Mouse (Mus musculus): ENCODE data around the gene 1300017J02Rik. TPM values are rescaled to one million over a fixed set of nuclear protein-coding genes. Genes with fewer than 3 reads are reported as not detected.
"Not testable (repeated sequence)": the region's sequence is repeated elsewhere in the genome, so short reads cannot be mapped to it uniquely, and the experiment has no call there.

Gene 1300017J02Rik
- 0.30 TPM for polyA plus RNA-seq (2012; fragmentation: generic; extraction: Trizol)
- long read RNA-seq, experiment 1, result 0 reads
- long read RNA-seq, experiment 2, partial matches to known transcripts, result 0 of 1 reads
- long read RNA-seq, experiment 2, other reads (novel, unspliced or antisense), result 1 of 1 reads

- Histone ChIP-seq H3K36me3 (ENCODE audit: control insufficient read depth, insufficient read depth) (peaks cover 27% of the 10 kb centered on the region), H3K79me3 (ENCODE audit: low read depth) (peaks cover 29% of the 10 kb centered on the region), H3K4me3 (ENCODE audit: insufficient read depth, poor library complexity, severe bottlenecking) (peak within 1 kb of the TSS; percentile 60), H3ac (ENCODE audit: control insufficient read depth, insufficient read length, low read depth) (peak within 1 kb of the TSS; percentile 85), H3K27me3 (ENCODE audit: control insufficient read depth, insufficient read depth, insufficient read length) (no peaks in the 10 kb centered on the region), H3K79me2 (ENCODE audit: control insufficient read depth, insufficient read depth) (peaks cover 45% of the 10 kb centered on the region)
- TF ChIP-seq MYOD1 (IDR thresholded peaks at IDR 0.05; ENCODE audit: control insufficient read depth, insufficient read length, low read depth) (no peak), CTCF (IDR thresholded peaks at IDR 0.05; ENCODE audit: control insufficient read depth, insufficient read depth, insufficient read length) (no peak), CEBPB (IDR thresholded peaks at IDR 0.05; ENCODE audit: low read depth) (no peak), FOSL1 (IDR thresholded peaks at IDR 0.05; ENCODE audit: insufficient read depth, low read length, poor library complexity, severe bottlenecking) (no peak), USF1 (IDR thresholded peaks at IDR 0.05; ENCODE audit: low read depth) (no peak)
Measured at GRCm38 (mm10) chr9:103304927-103305326, at the start of gene 1300017J02Rik, which contains the start of gene Topbp1. Gene 1300017J02Rik, minus strand, starts transcription at chr9:103305082. Gene Topbp1, plus strand, starts transcription at chr9:103305215.

DNA sequence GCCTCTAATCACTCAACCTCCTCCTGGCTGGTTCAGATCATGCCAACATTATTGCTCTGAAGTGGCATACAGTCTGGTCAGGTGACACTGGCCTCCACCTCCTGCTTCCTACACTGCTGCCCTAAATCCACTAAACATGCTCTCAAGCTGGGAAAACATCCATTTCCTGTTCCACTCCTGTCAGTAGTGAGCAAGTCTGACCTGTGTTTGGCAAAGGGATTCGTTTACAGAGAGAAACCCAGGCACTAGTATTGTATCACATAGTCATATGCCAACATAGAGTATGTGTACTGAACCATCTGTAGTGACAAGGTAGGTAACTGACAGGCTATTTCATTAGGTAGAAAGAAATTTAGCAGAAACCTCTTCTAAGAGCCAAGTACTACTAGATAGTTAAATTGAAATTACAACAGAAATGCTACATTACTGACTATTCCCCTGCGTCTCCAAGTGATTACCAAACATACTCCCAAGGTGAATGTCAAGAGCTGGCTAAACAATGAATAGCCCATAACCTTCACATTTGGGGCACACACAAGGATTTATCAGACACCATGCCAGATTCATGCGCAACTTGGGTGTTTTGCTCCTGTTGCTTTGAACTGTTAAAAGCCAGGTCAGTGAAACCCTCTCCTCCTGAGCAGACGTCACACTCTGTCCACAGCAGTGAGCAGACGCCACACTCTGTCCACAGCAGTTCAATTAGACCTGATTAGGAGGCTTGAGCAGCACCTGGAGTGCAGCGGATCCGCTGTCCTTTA, 48.8 kb upstream of the 1300017J02Rik start:
- peaks cover 58% of the 10 kb centered on the region for H3K79me2 ChIP-seq (ENCODE audit: control insufficient read depth, insufficient read depth)
- not testable (repeated sequence) for H3K4me3 ChIP-seq (ENCODE audit: insufficient read depth, poor library complexity, severe bottlenecking); H3ac ChIP-seq (ENCODE audit: control insufficient read depth, insufficient read length, low read depth); H3K27me3 ChIP-seq (ENCODE audit: control insufficient read depth, insufficient read depth, insufficient read length)
- H3K79me3 ChIP-seq (ENCODE audit: low read depth), result peaks cover 32% of the 10 kb centered on the region
- H3K36me3 ChIP-seq (ENCODE audit: control insufficient read depth, insufficient read depth), result peaks cover 72% of the 10 kb centered on the region

DNA sequence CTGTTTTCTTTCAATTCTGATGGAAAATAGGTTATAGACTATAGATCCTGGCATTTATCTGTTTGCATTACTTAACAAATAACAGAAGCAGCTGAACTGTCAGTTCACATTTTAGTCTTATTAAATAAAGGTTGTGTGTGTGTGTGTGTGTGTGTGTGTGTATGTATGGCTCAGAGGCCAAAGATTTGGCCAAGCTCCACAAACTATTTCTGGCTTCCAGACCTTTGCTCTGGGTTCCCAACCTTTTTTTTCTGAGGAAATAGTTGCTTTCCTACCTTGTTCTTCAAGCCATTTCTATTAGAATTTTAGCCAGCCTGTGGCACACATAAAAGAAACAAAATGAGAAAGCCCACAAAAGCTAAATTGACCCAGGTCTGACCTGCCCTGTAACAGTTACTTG, 43.9 kb upstream of the 1300017J02Rik start:
- Histone ChIP-seq H3K79me2 (ENCODE audit: control insufficient read depth, insufficient read depth) (peaks cover 36% of the 10 kb centered on the region), H3K27me3 (ENCODE audit: control insufficient read depth, insufficient read depth, insufficient read length) (no peaks in the 10 kb centered on the region), H3K79me3 (ENCODE audit: low read depth) (peaks cover 12% of the 10 kb centered on the region), H3K36me3 (ENCODE audit: control insufficient read depth, insufficient read depth) (peaks cover 87% of the 10 kb centered on the region), H3K4me3 (ENCODE audit: insufficient read depth, poor library complexity, severe bottlenecking) (no peak overlapping the region), H3ac (ENCODE audit: control insufficient read depth, insufficient read length, low read depth) (no peak overlapping the region)
- no peak for TF ChIP-seq MYOG (IDR thresholded peaks at IDR 0.05; ENCODE audit: control insufficient read depth, extremely low read depth, insufficient read length)
- no peak for TF ChIP-seq CEBPB (IDR thresholded peaks at IDR 0.05; ENCODE audit: low read depth)
- TF ChIP-seq MYOD1 (IDR thresholded peaks at IDR 0.05; ENCODE audit: control insufficient read depth, insufficient read length, low read depth), result no peak
- TF ChIP-seq USF1 (IDR thresholded peaks at IDR 0.05; ENCODE audit: low read depth), result no peak
- no peak for TF ChIP-seq CTCF (IDR thresholded peaks at IDR 0.05; ENCODE audit: control insufficient read depth, insufficient read depth, insufficient read length)
- TF ChIP-seq MAX (IDR thresholded peaks at IDR 0.05), result no peak
- TF ChIP-seq FOSL1 (IDR thresholded peaks at IDR 0.05; ENCODE audit: insufficient read depth, low read length, poor library complexity, severe bottlenecking), result no peak

GRCm38 (mm10) chr9:103347996-103348490, 43.2 kb upstream of the 1300017J02Rik start:
- no peak for TF ChIP-seq CTCF (IDR thresholded peaks at IDR 0.05; ENCODE audit: control insufficient read depth, insufficient read depth, insufficient read length)
- TF ChIP-seq FOSL1 (IDR thresholded peaks at IDR 0.05; ENCODE audit: insufficient read depth, low read length, poor library complexity, severe bottlenecking), result no peak
- TF ChIP-seq USF1 (IDR thresholded peaks at IDR 0.05; ENCODE audit: low read depth), result no peak
- TF ChIP-seq CEBPB (IDR thresholded peaks at IDR 0.05; ENCODE audit: low read depth), result no peak
- no peak for TF ChIP-seq MYOG (IDR thresholded peaks at IDR 0.05; ENCODE audit: control insufficient read depth, extremely low read depth, insufficient read length)
- TF ChIP-seq MAX (IDR thresholded peaks at IDR 0.05), result no peak
- TF ChIP-seq MYOD1 (IDR thresholded peaks at IDR 0.05; ENCODE audit: control insufficient read depth, insufficient read length, low read depth), result no peak
- no peak overlapping the region for H3K4me3 ChIP-seq (ENCODE audit: insufficient read depth, poor library complexity, severe bottlenecking)
- H3K27me3 ChIP-seq (ENCODE audit: control insufficient read depth, insufficient read depth, insufficient read length), result no peaks in the 10 kb centered on the region
- peaks cover 36% of the 10 kb centered on the region for H3K79me2 ChIP-seq (ENCODE audit: control insufficient read depth, insufficient read depth)
- H3K36me3 ChIP-seq (ENCODE audit: control insufficient read depth, insufficient read depth), result peaks cover 95% of the 10 kb centered on the region
- H3K79me3 ChIP-seq (ENCODE audit: low read depth), result peaks cover 12% of the 10 kb centered on the region
- H3ac ChIP-seq (ENCODE audit: control insufficient read depth, insufficient read length, low read depth), result no peak overlapping the region

DNA sequence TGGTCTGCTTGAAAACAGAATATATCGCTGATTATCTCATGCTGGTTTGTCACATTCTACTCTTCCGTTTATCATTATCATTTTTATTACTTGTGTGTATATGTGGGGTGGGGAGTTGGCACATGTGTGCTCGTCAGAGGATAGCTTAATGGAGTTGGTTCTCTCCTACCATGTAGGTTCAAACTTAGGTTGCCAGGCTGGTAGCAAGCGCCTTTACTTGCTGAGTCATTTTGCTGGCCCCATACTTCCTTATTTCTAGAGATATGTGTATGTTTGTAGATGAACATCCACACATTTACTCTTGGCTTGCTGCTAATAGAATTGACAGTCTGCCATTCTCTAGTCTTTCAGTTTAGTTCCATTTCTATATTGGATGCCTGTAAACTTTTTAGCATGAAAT, 42.2 kb upstream of the 1300017J02Rik start:
- peaks cover 8% of the 10 kb centered on the region for H3K79me3 ChIP-seq (ENCODE audit: low read depth)
- H3ac ChIP-seq (ENCODE audit: control insufficient read depth, insufficient read length, low read depth), result no peak overlapping the region
- peaks cover 96% of the 10 kb centered on the region for H3K36me3 ChIP-seq (ENCODE audit: control insufficient read depth, insufficient read depth)
- no peak overlapping the region for H3K4me3 ChIP-seq (ENCODE audit: insufficient read depth, poor library complexity, severe bottlenecking)
- H3K79me2 ChIP-seq (ENCODE audit: control insufficient read depth, insufficient read depth), result peaks cover 30% of the 10 kb centered on the region
- no peaks in the 10 kb centered on the region for H3K27me3 ChIP-seq (ENCODE audit: control insufficient read depth, insufficient read depth, insufficient read length)
- TF ChIP-seq CEBPB (IDR thresholded peaks at IDR 0.05; ENCODE audit: low read depth) (no peak), MYOG (IDR thresholded peaks at IDR 0.05; ENCODE audit: control insufficient read depth, extremely low read depth, insufficient read length) (no peak), MAX (IDR thresholded peaks at IDR 0.05) (no peak), USF1 (IDR thresholded peaks at IDR 0.05; ENCODE audit: low read depth) (no peak), MYOD1 (IDR thresholded peaks at IDR 0.05; ENCODE audit: control insufficient read depth, insufficient read length, low read depth) (no peak)

DNA sequence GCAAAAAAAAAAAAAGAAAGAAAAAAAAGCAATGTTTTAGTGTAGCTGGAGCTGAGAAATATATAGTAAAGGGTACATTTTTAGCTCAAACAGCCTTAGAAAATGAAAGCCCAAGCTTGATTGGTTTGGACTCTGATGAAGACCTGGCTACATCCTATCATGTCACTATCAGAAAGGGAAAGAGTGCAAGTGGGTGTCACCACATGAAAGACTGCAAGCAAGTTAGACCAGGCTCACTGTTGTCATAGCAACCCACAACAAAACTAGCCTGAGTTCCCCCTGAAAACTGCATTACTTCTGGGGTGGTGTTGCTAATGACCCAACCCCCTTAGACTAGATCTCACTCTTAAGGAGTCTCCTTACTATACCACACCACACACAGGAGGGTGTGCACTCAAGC, 32.0 kb upstream of the 1300017J02Rik start:
- Histone ChIP-seq H3K4me3 (ENCODE audit: insufficient read depth, poor library complexity, severe bottlenecking) (no peak overlapping the region), H3ac (ENCODE audit: control insufficient read depth, insufficient read length, low read depth) (no peak overlapping the region), H3K79me3 (ENCODE audit: low read depth) (no peaks in the 10 kb centered on the region), H3K36me3 (ENCODE audit: control insufficient read depth, insufficient read depth) (peaks cover 77% of the 10 kb centered on the region), H3K27me3 (ENCODE audit: control insufficient read depth, insufficient read depth, insufficient read length) (no peaks in the 10 kb centered on the region), H3K79me2 (ENCODE audit: control insufficient read depth, insufficient read depth) (no peaks in the 10 kb centered on the region)
- TF ChIP-seq MAX (IDR thresholded peaks at IDR 0.05), result no peak
- TF ChIP-seq MYOD1 (IDR thresholded peaks at IDR 0.05; ENCODE audit: control insufficient read depth, insufficient read length, low read depth), result no peak
- no peak for TF ChIP-seq FOSL1 (IDR thresholded peaks at IDR 0.05; ENCODE audit: insufficient read depth, low read length, poor library complexity, severe bottlenecking)
- no peak for TF ChIP-seq USF1 (IDR thresholded peaks at IDR 0.05; ENCODE audit: low read depth)
- TF ChIP-seq CTCF (IDR thresholded peaks at IDR 0.05; ENCODE audit: control insufficient read depth, insufficient read depth, insufficient read length), result no peak
- TF ChIP-seq MYOG (IDR thresholded peaks at IDR 0.05; ENCODE audit: control insufficient read depth, extremely low read depth, insufficient read length), result no peak
- TF ChIP-seq CEBPB (IDR thresholded peaks at IDR 0.05; ENCODE audit: low read depth), result no peak
